Mouse (Mus musculus) lung, postnatal 0 days (tissue): ENCODE measurements around the gene Adcy10.

Source experiments
- CTCF ChIP-seq: IDR thresholded peaks from 2 replicates; pipeline ENCODE4 v1.5.1; 2016; ENCODE audit warnings: antibody characterized with exemption, mild to moderate bottlenecking
- EP300 ChIP-seq: IDR thresholded peaks from 2 replicates; pipeline ENCODE4 v1.6.1; 2016; ENCODE audit warnings: antibody characterized with exemption, mild to moderate bottlenecking, control low read depth

GRCm38 (mm10) chr1:165506303-165506702 lies 21.3 kb downstream of the Adcy10 start:
- TF ChIP-seq CTCF = no peak
- no peak for TF ChIP-seq EP300
